Mouse (Mus musculus) sigmoid colon, adult 10 weeks (tissue): ENCODE measurements around the gene Fam83e. TPM values are rescaled to one million over a fixed set of nuclear protein-coding genes. Genes with fewer than 3 reads are reported as not detected.

Experiments
- polyA plus RNA-seq: library from polyadenylated mRNA; stranded (reverse); fragments of 350-450 nt; fragmentation: Illumina TruSeq; extraction: RNeasy Lipid Tissue Mini Kit (QIAGEN cat#74804); gene quantifications from one replicate; pipeline ENCODE4 v1.2.3, GENCODE M21; 2014; ENCODE audit warnings: low read depth, low replicate concordance

The Fam83e gene
- polyA plus RNA-seq: 55.9 TPM

DNA sequence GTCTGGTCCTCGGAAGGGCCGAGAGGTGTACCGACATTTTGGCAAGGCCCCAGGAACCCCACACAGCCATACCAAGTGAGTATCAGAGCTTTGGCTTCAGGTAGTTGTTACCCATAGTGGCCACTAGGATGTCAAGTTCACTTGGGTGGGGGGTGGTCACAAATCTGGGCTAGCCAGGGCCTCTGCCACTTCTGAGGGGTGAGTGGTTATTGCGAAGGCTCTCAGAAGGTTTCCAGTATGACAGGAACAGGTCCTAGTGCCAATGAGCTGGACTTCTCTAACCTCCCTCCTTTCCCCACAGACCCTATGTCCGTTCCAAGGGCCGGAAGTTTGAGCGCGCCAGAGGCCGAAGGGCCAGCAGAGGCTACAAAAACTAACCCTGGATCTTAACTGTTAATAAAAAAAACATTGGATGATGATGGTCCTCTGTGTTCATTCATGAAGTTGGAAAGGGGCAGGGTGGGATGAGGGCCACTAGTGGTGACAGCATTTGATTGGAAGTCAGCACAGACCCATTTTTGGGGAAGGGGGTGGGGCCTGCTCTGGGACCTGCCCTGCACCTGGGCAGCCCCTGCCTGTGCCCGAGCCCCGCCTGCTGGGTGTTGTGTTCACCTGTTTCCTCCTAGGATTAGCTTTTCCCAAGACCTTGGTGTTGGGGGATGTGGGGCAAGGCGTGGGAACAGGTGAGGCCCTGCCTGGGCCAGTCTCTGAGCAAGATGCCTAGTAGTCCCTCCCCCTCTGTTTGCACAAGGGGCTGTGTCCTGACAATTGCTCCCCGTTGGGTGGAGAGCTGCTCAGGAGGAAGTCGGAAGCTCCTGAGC lies at the start of gene Fam83e:
Fam83e (plus strand) TSS at position 800 of the 821 bp plus-strand sequence.

DNA sequence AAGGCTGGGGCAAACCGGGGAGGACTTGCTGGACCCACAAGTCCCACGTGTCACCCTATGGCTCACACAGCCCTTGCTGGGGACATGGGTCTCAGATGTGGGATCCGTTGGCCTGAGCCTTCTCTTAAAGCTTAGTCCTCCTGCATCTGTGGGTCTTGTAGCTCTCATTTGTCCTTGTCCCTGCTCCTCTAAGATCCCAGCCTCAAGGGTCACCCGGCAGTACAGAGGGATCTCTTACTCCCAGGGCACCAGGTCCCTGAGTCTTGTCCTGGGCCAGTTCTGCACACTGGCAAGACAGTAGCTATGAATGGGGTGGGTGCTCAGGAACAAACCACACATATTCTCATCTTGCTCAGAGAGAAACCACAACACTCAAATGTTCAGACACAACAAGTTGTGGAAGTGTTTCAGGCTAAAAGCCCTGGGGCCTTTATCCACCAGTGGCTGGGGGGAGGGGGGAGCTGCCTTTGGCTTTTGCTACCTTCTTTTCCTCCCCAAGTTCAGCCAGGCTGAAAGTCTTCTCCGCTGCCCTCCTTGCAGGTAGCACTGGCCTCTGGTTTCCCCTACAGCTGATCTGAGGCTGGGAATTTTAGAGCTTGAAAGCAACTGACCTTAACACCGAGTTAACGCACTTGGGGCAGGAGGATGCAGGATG lies 37.5 kb upstream of the Fam83e start, which contains the start of gene Ntn5:
Ntn5 (plus strand) TSS at position 627 of the 655 bp plus-strand sequence.

DNA sequence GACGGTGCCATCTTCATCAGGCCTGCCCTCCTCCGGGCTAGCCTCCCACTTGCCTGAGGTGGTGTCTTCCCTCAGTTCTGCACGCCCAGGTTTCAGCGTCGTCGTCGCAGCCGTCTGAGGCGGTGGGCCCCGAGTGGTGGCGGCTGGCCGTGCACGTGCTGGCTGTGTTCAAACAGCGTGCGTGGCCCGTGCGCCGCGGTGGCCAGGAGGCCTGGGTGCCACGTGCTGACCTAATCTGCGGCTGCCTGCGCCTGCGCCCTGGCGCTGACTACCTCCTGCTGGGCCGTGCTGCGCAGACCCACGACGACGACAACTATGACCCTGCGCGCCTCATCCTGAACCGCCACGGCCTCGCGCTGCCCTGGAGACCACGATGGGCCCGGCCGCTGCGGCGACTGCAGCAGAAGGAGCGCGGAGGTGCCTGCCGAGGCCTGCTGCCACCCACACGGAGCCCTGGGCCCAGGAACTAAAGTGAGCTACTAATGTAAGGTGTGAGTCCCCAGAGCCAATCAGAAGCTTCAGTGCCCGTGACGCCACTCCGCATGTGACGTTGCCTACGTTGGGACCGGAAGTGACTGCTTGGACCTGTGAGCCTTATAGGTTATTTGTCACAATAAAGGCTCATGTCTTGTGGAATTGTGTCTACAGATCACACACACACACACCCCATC lies 27.0 kb upstream of the Fam83e start, which contains the start of gene Sec1:
Sec1 (minus strand) TSS at position 482 of the 671 bp plus-strand sequence.

DNA sequence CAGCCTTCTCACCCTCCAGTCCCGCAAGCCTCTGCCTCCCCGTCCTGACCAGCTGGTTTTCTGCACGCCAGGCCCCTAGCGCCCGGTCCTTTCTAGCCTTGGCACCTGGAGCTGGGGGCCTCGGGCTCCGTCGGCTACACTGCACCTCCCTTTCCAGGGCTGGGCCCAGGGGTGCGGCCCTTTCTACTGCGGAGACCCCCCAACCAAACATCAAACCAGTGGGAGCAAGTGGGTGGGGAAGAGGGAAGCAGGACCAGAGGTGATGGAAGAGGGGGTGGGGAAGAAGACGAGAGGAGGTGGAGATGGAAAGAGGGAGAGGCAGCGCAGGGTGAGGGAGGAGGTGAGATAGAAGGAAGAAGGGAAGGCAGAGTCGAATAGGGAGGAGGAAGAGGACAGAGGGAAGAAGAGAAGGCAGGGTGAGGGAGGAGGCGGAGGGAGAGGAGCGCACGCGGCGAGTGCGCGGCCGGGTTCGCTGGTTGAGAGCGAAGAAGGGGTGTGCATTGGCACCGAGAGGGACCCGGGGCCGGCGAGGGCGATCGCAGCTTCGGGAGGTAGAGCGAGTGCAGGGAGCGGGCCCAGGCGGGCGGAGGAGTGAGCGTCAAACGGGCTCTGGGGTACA lies 21.4 kb upstream of the Fam83e start, which contains the start of gene Car11:
Car11 (plus strand) TSS at position 321 of the 619 bp plus-strand sequence.

DNA sequence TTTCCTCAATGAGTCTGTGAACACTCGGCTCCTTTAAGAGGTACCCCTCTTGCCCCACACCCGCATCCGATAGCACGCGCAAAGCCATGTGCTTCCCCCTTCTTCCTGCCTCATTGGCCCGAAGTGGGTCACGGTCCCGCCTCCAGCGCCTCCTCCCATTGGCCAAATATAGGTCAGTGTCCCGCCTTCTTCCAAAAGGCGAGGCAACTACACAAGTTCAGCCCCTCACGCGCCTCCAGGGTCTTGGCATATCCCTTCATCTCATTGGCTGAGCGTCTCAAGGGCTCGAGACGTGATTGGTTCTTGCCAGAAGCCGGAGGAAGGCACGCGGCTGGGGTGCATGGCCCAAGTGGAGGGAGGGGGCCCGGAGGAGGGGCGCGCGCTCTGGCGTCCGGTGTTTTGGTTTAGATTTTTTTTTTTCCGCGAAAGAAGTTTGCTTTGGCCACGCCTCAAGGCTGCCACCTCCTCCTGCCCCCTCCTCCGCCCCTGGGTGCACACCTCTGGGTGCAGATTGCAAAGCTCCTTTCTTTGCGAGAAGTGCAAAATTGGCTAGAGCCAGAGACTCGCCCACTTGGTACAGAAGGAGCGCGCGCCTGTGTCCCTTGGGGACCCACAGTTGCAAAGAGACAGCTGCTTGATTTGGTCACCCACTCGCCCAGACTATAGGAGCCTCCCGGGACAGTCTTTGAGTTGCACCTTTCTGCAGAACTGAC lies 16.1 kb upstream of the Fam83e start, which contains the start of gene Dbp:
Dbp (plus strand) TSS at position 359 of the 713 bp plus-strand sequence.

DNA sequence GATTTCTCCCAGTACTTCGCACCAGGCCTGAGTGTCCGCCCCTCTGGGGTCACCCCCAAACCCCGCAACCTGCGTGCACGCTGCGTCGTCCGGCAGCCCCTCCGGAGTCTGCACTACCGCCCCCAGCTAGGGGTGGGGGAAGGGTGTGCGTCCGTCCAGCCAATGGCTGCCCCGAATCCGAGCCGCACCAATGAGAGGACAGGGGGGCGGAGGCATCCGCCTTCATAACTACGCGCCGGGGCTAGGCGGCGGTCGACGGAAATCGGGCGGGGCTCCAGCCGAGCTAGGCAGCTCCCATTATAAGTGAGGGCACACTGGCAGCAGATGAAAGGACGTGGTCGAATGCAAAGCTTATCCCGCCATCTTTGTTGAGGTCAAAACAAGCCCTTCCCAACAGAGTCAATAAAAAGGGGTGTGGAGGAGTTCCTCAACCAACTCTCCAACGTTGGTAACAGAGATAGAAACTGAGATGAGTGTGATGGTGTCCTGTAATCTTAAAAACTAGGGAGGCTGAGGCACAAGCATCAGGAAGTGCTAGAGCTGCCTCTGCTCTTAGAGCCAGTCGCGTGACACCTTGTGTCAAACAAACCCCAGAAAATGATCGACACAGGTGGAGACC lies 5.8 kb upstream of the Fam83e start, which contains the start of gene Rpl18:
Rpl18 (plus strand) TSS at position 368 of the 619 bp plus-strand sequence.

DNA sequence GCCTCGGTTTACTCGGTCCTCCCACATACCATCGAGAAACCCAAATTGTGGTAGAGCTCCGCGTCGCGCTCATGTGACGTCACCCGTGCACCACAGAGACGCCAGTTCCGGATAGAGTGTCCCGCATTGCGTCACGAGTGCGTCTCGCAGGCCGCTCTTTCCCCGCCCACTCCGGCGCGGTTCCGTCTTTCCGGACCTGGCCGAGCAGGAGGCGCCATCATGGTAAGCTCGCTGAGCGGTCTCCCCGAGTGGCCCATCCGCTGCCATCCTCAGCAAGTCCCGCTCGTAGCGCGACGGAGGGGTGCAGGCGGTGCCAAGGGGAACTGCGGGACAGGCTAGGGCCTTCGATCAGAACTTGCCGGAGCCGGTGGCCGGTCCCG lies 3.1 kb upstream of the Fam83e start, which contains the start of gene Sphk2:
Sphk2 (minus strand) TSS at position 85 of the 380 bp plus-strand sequence.

DNA sequence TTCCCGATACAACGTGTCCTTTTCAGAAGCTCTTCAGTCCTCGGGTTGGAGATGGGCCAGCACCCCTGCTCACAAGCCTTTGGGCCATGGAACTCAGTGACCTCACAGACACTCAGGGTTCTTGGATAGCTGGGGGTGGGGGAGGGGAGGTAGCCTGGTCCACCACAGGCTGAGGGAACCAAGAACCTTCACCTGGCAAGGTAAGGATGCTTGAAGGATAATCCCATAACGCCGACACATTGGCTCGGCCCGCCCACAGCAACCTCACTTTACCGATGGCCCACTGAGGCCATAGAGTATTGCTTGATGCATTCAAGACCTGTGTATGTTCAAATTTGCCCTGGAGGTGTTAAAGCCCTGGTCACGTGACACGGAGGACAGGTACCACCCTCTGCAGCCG lies 4.7 kb downstream of the Fam83e start, which contains the start of gene Spaca4:
Spaca4 (minus strand) TSS at position 101 of the 400 bp plus-strand sequence.

Other genes starting within 250 kb of the Fam83e start
- not detected for gene Tulp2, start 239.3 kb upstream of the Fam83e start, polyA plus RNA-seq
- gene Gm45808, start 234.4 kb upstream of the Fam83e start, polyA plus RNA-seq: not detected
- gene Dhdh, start 232.4 kb upstream of the Fam83e start, polyA plus RNA-seq: 3.8 TPM
- 82.6 TPM for gene Nucb1, start 210.8 kb upstream of the Fam83e start, polyA plus RNA-seq
- gene Ppp1r15a, start 194.9 kb upstream of the Fam83e start, polyA plus RNA-seq: 1.0 TPM
- gene Plekha4, start 194.9 kb upstream of the Fam83e start, polyA plus RNA-seq: 0.25 TPM
- gene Hsd17b14, start 166.3 kb upstream of the Fam83e start, polyA plus RNA-seq: not detected
- gene Bcat2, start 151.1 kb upstream of the Fam83e start, polyA plus RNA-seq: 2.6 TPM
- gene Fgf21, start 105.7 kb upstream of the Fam83e start, polyA plus RNA-seq: not detected
- 0.38 TPM for gene Fut1, start 103.9 kb upstream of the Fam83e start, polyA plus RNA-seq
- gene Izumo1, start 99.4 kb upstream of the Fam83e start, polyA plus RNA-seq: not detected
- gene Rasip1, start 93.7 kb upstream of the Fam83e start, polyA plus RNA-seq: not detected
- 0.19 TPM for gene Mamstr, start 81.2 kb upstream of the Fam83e start, polyA plus RNA-seq
- gene Fut2, start 54.8 kb upstream of the Fam83e start, polyA plus RNA-seq: 61.8 TPM
- not detected for gene Ntn5, start 37.2 kb upstream of the Fam83e start, polyA plus RNA-seq
- gene Sec1, start 26.8 kb upstream of the Fam83e start, polyA plus RNA-seq: not detected
- not detected for gene Car11, start 21.4 kb upstream of the Fam83e start, polyA plus RNA-seq
- gene Dbp, start 16.1 kb upstream of the Fam83e start, polyA plus RNA-seq: 2.9 TPM
- 2.1 TPM for gene Rpl18, start 5.8 kb upstream of the Fam83e start, polyA plus RNA-seq
- gene Sphk2, start 3.2 kb upstream of the Fam83e start, polyA plus RNA-seq: 0.66 TPM
- not detected for gene Spaca4, start 4.6 kb downstream of the Fam83e start, polyA plus RNA-seq
- gene Lmtk3, start 62.5 kb downstream of the Fam83e start, polyA plus RNA-seq: not detected
- gene Sult2b1, start 63.5 kb downstream of the Fam83e start, polyA plus RNA-seq: 2.6 TPM
- gene Cyth2, start 93.4 kb downstream of the Fam83e start, polyA plus RNA-seq: 17.2 TPM
- not detected for gene Kcnj14, start 103.6 kb downstream of the Fam83e start, polyA plus RNA-seq
- gene Grwd1, start 109.7 kb downstream of the Fam83e start, polyA plus RNA-seq: not detected
- gene Kdelr1, start 151.6 kb downstream of the Fam83e start, polyA plus RNA-seq: 98.6 TPM
- not detected for gene Grin2d, start 157.2 kb downstream of the Fam83e start, polyA plus RNA-seq
- gene Syngr4, start 175.5 kb downstream of the Fam83e start, polyA plus RNA-seq: not detected
- 0.63 TPM for gene Tmem143, start 175.7 kb downstream of the Fam83e start, polyA plus RNA-seq
- gene Emp3, start 200.2 kb downstream of the Fam83e start, polyA plus RNA-seq: not detected
- gene Ccdc114, start 202.9 kb downstream of the Fam83e start, polyA plus RNA-seq: 1.2 TPM